Mouse (Mus musculus) frontal cortex, adult 2 months (tissue): ENCODE data around the gene Stk38. TPM values are rescaled to one million over a fixed set of nuclear protein-coding genes. Genes with fewer than 3 reads are reported as not detected.

Experiments used
- DNase-seq, 2 experiments: peaks; one replicate each; pipeline ENCODE4 v3.0.0; 2022; ENCODE audit warnings: low spot score in 1 of 2; ENCODE audit errors: extremely low spot score in 1 of 2
- polyA plus RNA-seq: library from polyadenylated mRNA; depleted of rRNA; stranded (reverse); fragments of >200 nt; gene quantifications from 2 replicates; pipeline ENCODE4 v1.2.3, GENCODE M21; 2012; rRNA removed

The Stk38 gene
- polyA plus RNA-seq, 1 experiment = 86.2 TPM

GRCm38 (mm10) chr17:28930392-28931074, 77.3 kb downstream of the Stk38 start:
- DNase-seq = peak in 1 of 2 experiments; percentile 57

- no peak for DNase-seq
Observed at GRCm38 (mm10) chr17:28929369-28929768, 78.4 kb downstream of the Stk38 start.

- DNase-seq = no peak
Observed at GRCm38 (mm10) chr17:28928004-28928403, 79.8 kb downstream of the Stk38 start.

GRCm38 (mm10) chr17:28926866-28927635, 80.7 kb downstream of the Stk38 start:
- DNase-seq = peak in 1 of 2 experiments; percentile 53

- peak; percentile 61 to 93 for DNase-seq
Observed at GRCm38 (mm10) chr17:28926380-28926779, 81.4 kb downstream of the Stk38 start.

DNA sequence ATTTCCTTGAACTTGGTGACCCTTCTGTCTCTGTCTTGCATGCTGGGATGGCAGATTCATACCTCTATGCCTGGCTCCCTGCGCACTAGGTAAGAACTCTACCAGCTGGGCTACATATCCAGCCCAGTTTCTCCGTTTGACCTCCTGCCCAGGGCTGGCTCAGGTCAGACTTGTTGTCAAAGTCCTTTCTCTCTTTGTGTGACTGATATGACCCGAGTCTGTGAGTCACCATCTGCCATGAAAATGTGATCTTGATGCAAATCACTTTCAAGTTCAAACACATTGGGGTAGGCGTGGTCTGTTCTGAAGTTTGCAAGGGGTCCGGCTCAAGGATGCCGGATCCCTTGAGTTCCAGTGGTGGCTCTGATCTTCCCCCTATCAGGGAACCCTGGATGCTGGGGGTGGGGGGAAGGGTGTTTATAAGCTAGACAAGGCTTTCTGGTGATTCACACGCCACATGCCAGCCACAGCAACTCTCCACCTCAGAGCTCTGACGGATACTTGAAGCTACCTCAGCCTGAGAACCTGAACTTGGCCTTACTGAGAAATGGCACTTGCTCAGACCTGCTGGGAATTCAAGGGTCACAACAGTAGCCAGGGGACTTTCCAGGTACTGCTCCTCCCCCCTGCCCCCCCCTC, 82.7 kb downstream of the Stk38 start:
- DNase-seq = no peak

DNA sequence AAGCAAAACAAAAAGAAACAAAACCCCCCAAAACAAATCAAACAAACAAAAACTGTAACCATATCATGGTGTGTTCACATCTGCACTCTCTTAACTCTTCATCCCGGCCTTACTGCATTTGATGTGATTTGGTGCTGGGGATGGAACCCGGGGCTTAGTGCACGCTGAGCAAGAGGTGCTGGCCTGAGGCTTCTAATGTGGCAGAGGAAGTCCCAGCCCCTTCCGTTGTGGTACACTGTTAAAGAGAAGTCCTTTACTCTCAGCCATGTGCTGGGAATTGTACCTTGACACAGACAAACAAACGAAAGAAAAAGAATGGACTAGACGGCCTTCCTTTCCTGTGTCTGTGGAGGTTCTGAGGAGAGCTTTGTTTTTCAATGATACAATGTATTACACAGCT, 85.7 kb downstream of the Stk38 start:
- no peak for DNase-seq

DNA sequence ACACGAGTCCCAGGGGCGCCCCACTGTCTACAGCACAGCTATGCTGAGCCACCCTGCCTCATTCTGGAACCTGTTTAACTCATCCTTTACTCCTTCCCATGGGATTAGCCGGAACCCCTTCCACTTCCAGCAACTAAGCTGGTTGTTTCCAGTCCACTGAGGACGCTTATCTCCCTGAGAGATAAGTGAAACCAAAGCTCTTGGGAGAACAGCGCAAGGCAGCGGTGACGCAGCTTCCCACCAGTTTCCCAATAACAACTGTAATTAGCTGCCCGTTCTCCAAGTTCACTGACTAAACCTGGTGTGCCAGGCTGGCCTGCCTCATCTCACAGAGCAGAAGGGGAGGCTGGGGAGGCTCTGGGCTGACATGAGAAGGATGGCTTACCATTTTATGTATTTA, 86.7 kb downstream of the Stk38 start:
- no peak for DNase-seq

Other genes with a start within 250 kb of the Stk38 start
- 0.88 and 0.92 TPM in 2 replicates for gene Mapk13, start 238.7 kb downstream of the Stk38 start, polyA plus RNA-seq
- 39.0 and 44.3 TPM in 2 replicates for gene Brpf3, start 206.9 kb downstream of the Stk38 start, polyA plus RNA-seq
- gene Pnpla1, start 149.6 kb downstream of the Stk38 start, polyA plus RNA-seq = 0.22 and 0.23 TPM in 2 replicates
- gene 4930539E08Rik, start 92.7 kb downstream of the Stk38 start, polyA plus RNA-seq = 6.6 and 8.3 TPM in 2 replicates
- 0.23 TPM in 1 of 2 replicates, not detected in the other for gene Pxt1, start 64.2 kb downstream of the Stk38 start, polyA plus RNA-seq
- gene Kctd20, start 56.0 kb downstream of the Stk38 start, polyA plus RNA-seq = 49.1 and 50.1 TPM in 2 replicates
- 135 and 141 TPM in 2 replicates for gene Srsf3, start 24.6 kb upstream of the Stk38 start, polyA plus RNA-seq
- 37.7 and 55.8 TPM in 2 replicates for gene Cdkn1a, start 83.0 kb upstream of the Stk38 start, polyA plus RNA-seq
- gene Rab44, start 106.2 kb upstream of the Stk38 start, polyA plus RNA-seq = 0.08 and 0.19 TPM in 2 replicates
- gene Cpne5, start 230.2 kb upstream of the Stk38 start, polyA plus RNA-seq = 117 TPM in 2 replicates